In the genomic region with DNA sequence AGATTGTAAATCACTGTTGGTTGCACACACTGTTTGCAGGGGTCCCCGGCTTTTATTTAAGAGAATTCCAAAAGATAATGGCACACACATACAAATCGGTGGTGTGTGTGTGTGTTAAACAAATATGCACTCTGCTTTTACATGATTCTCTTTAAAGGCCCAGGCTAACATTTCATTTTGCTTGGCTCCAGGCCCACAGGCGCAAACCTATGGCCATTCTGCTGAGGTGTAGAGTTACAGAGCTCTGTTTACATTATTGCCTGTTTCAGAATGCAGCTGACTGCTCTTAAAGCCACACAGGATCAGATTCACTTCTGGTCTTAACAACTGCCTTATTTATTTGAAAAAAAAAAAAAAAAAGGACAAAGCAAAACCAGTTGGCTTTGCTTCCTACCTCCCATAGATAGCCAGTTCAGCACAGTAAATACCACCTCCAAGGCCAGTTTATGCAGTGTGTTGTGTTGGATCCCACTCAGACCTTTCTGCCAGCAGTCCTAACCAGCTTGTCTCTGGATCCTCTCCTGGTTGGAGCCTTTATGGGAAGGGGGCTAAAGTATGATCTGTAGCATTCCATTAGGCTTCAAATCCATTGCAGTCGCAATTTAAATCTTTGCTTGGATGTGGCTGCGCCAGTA, we compare ENCODE assay signal across 10 mouse cellular contexts.
DNase-seq lines count a peak whose midpoint lies in the region; ATAC-seq and TF ChIP-seq lines count a peak whose summit lies in the region.
"Had no signal": no experiment of that assay in that cellular context is flagged by ENCODE, and none has a peak within 500 bp of the region (broad histone marks: within the 10 kb centered on the region; RNA-seq: fewer than 3 reads in every experiment).

No protein-coding gene starts in this region.

- H3K4me3 ChIP-seq in kidney, postnatal 0 days (replicated peaks; ENCODE audit: low read depth, low read length) = no peak overlapping the region
- H3K4me3 ChIP-seq in embryonic facial prominence, embryonic 14.5 days (ENCODE audit: low read depth, low read length) = no peak overlapping the region
- H3K4me3 ChIP-seq: midbrain, embryonic 15.5 days had no signal

- TF ChIP-seq CTCF in kidney, postnatal 0 days (IDR thresholded peaks at IDR 0.05; ENCODE audit: low read depth) = no peak

- H3K36me3 ChIP-seq in kidney, postnatal 0 days (ENCODE audit: insufficient read depth, low read length) = no peaks in the 10 kb centered on the region
- H3K36me3 ChIP-seq in embryonic facial prominence, embryonic 14.5 days (ENCODE audit: control insufficient read depth, insufficient read depth, low read length) = peaks cover 3% of the 10 kb centered on the region; the same call in 1 of the 2 replicates
- H3K36me3 ChIP-seq: midbrain, embryonic 15.5 days had no signal

- no peaks in the 10 kb centered on the region for H3K9me3 ChIP-seq in kidney, postnatal 0 days (replicated peaks; ENCODE audit: low read length)
- no peaks in the 10 kb centered on the region for H3K9me3 ChIP-seq in embryonic facial prominence, embryonic 14.5 days (ENCODE audit: control insufficient read depth, low read length)
- H3K9me3 ChIP-seq: midbrain, embryonic 15.5 days had no signal

- peaks cover 25% of the 10 kb centered on the region for H3K4me1 ChIP-seq in kidney, postnatal 0 days (replicated peaks; ENCODE audit: insufficient read depth, low read length)
- H3K4me1 ChIP-seq in embryonic facial prominence, embryonic 14.5 days (ENCODE audit: control insufficient read depth, insufficient read depth, low read length) = peaks cover 32% of the 10 kb centered on the region

- DNase-seq in kidney, postnatal 0 days (ENCODE audit: low spot score) = peak; percentile 81
- DNase-seq in kidney, postnatal 36 days = no peak
- DNase-seq in embryo, embryonic 11 days = peak; percentile 63
- peak; percentile 94 for DNase-seq in embryonic facial prominence, embryonic 14.5 days (ENCODE audit: low spot score)
- DNase-seq in lung, postnatal 25 days (ENCODE audit: low spot score) = peak; percentile 16
- no peak for DNase-seq in Muller cell, postnatal 12 days (ENCODE audit: inconsistent ontology term)
- no peak for DNase-seq in right cerebral cortex, postnatal 36 days (ENCODE audit: low spot score in 2 of 2)
- DNase-seq: heart, adult 18-20 months; thymus, postnatal 14 days had no signal

- no peak overlapping the region for H3K9ac ChIP-seq in kidney, postnatal 0 days (ENCODE audit: low read depth, low read length)
- H3K9ac ChIP-seq in embryonic facial prominence, embryonic 14.5 days (ENCODE audit: low read depth, low read length) = no peak overlapping the region
- H3K9ac ChIP-seq: midbrain, embryonic 15.5 days had no signal

- no peaks in the 10 kb centered on the region for H3K27me3 ChIP-seq in kidney, postnatal 0 days (ENCODE audit: insufficient read depth, low read length)
- H3K27me3 ChIP-seq in embryonic facial prominence, embryonic 14.5 days (replicated peaks; ENCODE audit: control insufficient read depth, insufficient read depth, low read length) = no peaks in the 10 kb centered on the region
- H3K27me3 ChIP-seq: midbrain, embryonic 15.5 days had no signal

- H3K4me2 ChIP-seq in kidney, postnatal 0 days (ENCODE audit: low read length) = no peak overlapping the region; the same call in 1 of the 2 replicates
- H3K4me2 ChIP-seq in embryonic facial prominence, embryonic 14.5 days (ENCODE audit: low read depth, low read length) = peak overlapping the region; percentile 10; the same call in 1 of the 2 replicates
- H3K4me2 ChIP-seq: midbrain, embryonic 15.5 days had no signal

- peak overlapping the region; percentile 32; the same call in 1 of the 2 replicates for H3K27ac ChIP-seq in kidney, postnatal 0 days
- peak overlapping the region; percentile 83 for H3K27ac ChIP-seq in embryonic facial prominence, embryonic 14.5 days (replicated peaks; ENCODE audit: low read depth, low read length)
- H3K27ac ChIP-seq: midbrain, embryonic 15.5 days had no signal

- WGBS in kidney, postnatal 0 days = 15% methylated on average over 5 of the region's 5 CpGs
- 22% methylated on average over 5 of the region's 5 CpGs for WGBS in embryonic facial prominence, embryonic 14.5 days

- peak; percentile 55; the same call in 1 of the 2 replicates for ATAC-seq in kidney, postnatal 0 days (replicated peaks; ENCODE audit: low FRiP score, low read depth)
- ATAC-seq in embryonic facial prominence, embryonic 14.5 days (ENCODE audit: low read depth) = peak; percentile 90
- ATAC-seq: midbrain, embryonic 15.5 days had no signal

Comparison
In these comparisons a context has a peak if more than half of its experiments do, and no peak if none do; other contexts are left out.
1. DNase-seq: peak in kidney, postnatal 0 days (single experiment), embryo, embryonic 11 days (single experiment), embryonic facial prominence, embryonic 14.5 days (single experiment) and lung, postnatal 25 days (single experiment); none in kidney, postnatal 36 days (0 of 2), Muller cell, postnatal 12 days (single experiment) and right cerebral cortex, postnatal 36 days (0 of 2).